Mouse (Mus musculus): Measurements from ENCODE around the gene Olfr127. TPM values are rescaled to one million over a fixed set of nuclear protein-coding genes. Genes with fewer than 3 reads are reported as not detected.
"Not testable (repeated sequence)": the region's sequence is repeated elsewhere in the genome, so short reads cannot be mapped to it uniquely, and the experiment has no call there.

The Olfr127 gene
- not detected in 2 replicates for polyA plus RNA-seq (2015; fragmentation: Nextera tagmentation; extraction: Ambion mirVana)

DNA sequence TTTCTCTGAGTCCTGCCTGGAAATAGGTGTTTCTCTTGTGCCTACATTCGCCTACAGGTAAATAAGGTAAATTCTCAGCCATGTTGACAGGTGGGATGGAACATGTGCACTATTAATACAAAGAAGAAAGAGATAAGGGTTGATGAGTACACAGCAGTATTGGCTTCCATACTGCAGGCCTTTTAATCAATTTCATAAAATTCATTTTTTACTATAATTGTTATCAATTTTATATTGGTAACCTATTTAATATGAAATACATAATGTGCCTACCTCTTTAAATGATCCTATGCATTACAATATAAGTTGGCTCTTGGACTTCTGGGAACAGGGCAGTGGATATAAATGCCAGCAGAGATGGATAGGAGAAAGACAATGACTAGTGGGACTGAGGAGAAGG lies at the start of gene Olfr127:
Olfr127 (plus strand) TSS at position 301 of the 400 bp plus-strand sequence.
- Histone ChIP-seq H3K36me3 (no peaks in the 10 kb centered on the region), H3K27me3 (replicated peaks) (no peaks in the 10 kb centered on the region), H3K4me1 (replicated peaks) (no peaks in the 10 kb centered on the region), H3K27ac (no peak within 1 kb of the TSS), H3K9ac (no peak within 1 kb of the TSS), H3K4me2 (replicated peaks) (no peak within 1 kb of the TSS), H3K4me3 (replicated peaks) (no peak within 1 kb of the TSS), H3K9me3 (no peaks in the 10 kb centered on the region)
- WGBS, result 76% methylated on average over 1 of the region's 1 CpGs
- no peak for ATAC-seq

GRCm38 (mm10) chr17:37863901-37864300 lies 36.3 kb upstream of the Olfr127 start:
- Histone ChIP-seq H3K9ac (no peak overlapping the region), H3K4me1 (replicated peaks) (no peaks in the 10 kb centered on the region), H3K4me3 (replicated peaks) (no peak overlapping the region), H3K27me3 (replicated peaks) (no peaks in the 10 kb centered on the region), H3K27ac (no peak overlapping the region), H3K9me3 (no peaks in the 10 kb centered on the region), H3K36me3 (no peaks in the 10 kb centered on the region), H3K4me2 (replicated peaks) (no peak overlapping the region)
- no peak for ATAC-seq
- WGBS, result 60% methylated on average over 2 of the region's 2 CpGs

DNA sequence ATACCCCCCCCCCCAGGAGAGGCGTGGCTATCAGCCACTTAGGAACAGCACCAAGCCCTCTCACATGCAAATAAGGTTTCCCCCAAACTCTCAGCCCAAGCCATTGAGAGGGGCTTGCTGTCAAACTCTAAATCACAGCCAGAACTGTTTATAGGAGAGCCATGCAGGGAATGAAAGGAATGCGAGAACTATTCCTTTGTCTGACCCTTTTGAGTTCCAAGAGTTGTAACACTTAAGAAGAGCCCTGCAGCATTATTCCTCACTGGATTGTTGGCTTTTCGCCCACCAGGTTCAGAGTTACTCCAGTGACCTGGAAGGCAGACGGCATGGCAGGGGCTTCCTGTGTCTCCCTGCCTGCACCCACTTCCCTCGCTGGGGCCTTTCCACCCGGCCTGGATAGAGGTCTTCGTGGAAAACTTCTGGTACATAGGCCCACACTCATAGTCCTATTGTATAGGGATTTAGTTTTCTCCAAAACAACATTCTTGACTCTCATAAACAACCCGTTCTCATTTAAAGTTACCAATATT lies 30.5 kb upstream of the Olfr127 start:
- H3K4me3 ChIP-seq (replicated peaks), result no peak overlapping the region
- no peaks in the 10 kb centered on the region for H3K9me3 ChIP-seq
- H3K4me2 ChIP-seq (replicated peaks), result no peak overlapping the region
- WGBS, result 23% methylated on average over 8 of the region's 8 CpGs
- H3K27me3 ChIP-seq (replicated peaks), result no peaks in the 10 kb centered on the region
- no peak for ATAC-seq
- no peaks in the 10 kb centered on the region for H3K4me1 ChIP-seq (replicated peaks)
- H3K9ac ChIP-seq, result no peak overlapping the region
- no peak overlapping the region for H3K27ac ChIP-seq
- no peaks in the 10 kb centered on the region for H3K36me3 ChIP-seq

DNA sequence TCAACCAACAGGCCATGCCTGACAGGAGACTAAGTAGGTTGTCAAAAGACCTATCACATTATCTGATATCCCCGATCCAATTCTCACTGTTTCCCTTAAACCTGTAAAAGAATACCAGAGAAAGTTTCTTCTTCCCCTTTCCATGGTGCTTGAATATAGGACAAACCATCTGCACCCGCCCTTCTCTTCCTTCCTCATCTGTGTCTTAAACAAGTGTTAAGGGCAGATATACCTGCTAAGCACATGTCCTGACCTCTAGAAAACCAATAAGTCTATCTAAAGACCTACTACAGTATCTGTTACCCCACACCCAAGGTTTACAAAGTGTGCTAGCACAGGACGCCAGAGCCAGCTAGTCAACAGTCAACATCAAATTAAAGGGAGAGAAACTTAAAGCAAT lies 26.4 kb upstream of the Olfr127 start:
- Histone ChIP-seq H3K36me3 (no peaks in the 10 kb centered on the region), H3K27me3 (replicated peaks) (no peaks in the 10 kb centered on the region), H3K9me3 (no peaks in the 10 kb centered on the region), H3K9ac (no peak overlapping the region), H3K27ac (no peak overlapping the region), H3K4me1 (replicated peaks) (no peaks in the 10 kb centered on the region), H3K4me3 (replicated peaks) (no peak overlapping the region), H3K4me2 (replicated peaks) (no peak overlapping the region)
- no peak for ATAC-seq
- 83% methylated on average over 3 of the region's 3 CpGs for WGBS

- H3K36me3 ChIP-seq; H3K4me2 ChIP-seq (replicated peaks); H3K9me3 ChIP-seq; H3K4me1 ChIP-seq (replicated peaks); H3K4me3 ChIP-seq (replicated peaks); ATAC-seq; H3K9ac ChIP-seq; H3K27me3 ChIP-seq (replicated peaks); H3K27ac ChIP-seq: not testable (repeated sequence)
- 62% methylated on average over 8 of the region's 8 CpGs for WGBS
These were observed 6.6 kb downstream of the Olfr127 start for GRCm38 (mm10) chr17:37906821-37907220.

- Histone ChIP-seq H3K4me3 (replicated peaks) (no peak within 1 kb of the TSS), H3K27ac (no peak within 1 kb of the TSS), H3K27me3 (replicated peaks) (no peaks in the 10 kb centered on the region), H3K4me1 (replicated peaks) (no peaks in the 10 kb centered on the region), H3K9ac (no peak within 1 kb of the TSS), H3K9me3 (no peaks in the 10 kb centered on the region), H3K4me2 (replicated peaks) (no peak within 1 kb of the TSS), H3K36me3 (no peaks in the 10 kb centered on the region)
- no peak for ATAC-seq
These were observed 20.0 kb downstream of the Olfr127 start, which contains the start of gene Olfr128 for GRCm38 (mm10) chr17:37920248-37920647. Gene Olfr128, plus strand, starts transcription at chr17:37920548.

- H3K36me3 ChIP-seq, result no peaks in the 10 kb centered on the region
- H3K4me2 ChIP-seq (replicated peaks), result no peak within 1 kb of the TSS
- no peak for ATAC-seq
- 78% methylated on average over 2 of the region's 2 CpGs for WGBS
- no peaks in the 10 kb centered on the region for H3K27me3 ChIP-seq (replicated peaks)
- H3K9me3 ChIP-seq, result no peaks in the 10 kb centered on the region
- no peaks in the 10 kb centered on the region for H3K4me1 ChIP-seq (replicated peaks)
- H3K9ac ChIP-seq, result no peak within 1 kb of the TSS
- no peak within 1 kb of the TSS for H3K27ac ChIP-seq
- H3K4me3 ChIP-seq (replicated peaks), result no peak within 1 kb of the TSS
These were observed 52.7 kb downstream of the Olfr127 start, which contains the start of gene Olfr761 for GRCm38 (mm10) chr17:37952979-37953378. Gene Olfr761, minus strand, starts transcription at chr17:37953079.

Other genes with a start within 250 kb of the Olfr127 start
- gene Olfr117, start 236.7 kb upstream of the Olfr127 start, polyA plus RNA-seq (2015; fragmentation: Nextera tagmentation; extraction: Ambion mirVana), result not detected in 2 replicates
- not detected in 2 replicates for gene Olfr118, start 233.4 kb upstream of the Olfr127 start, polyA plus RNA-seq (2015; fragmentation: Nextera tagmentation; extraction: Ambion mirVana)
- gene Olfr119, start 203.9 kb upstream of the Olfr127 start, polyA plus RNA-seq (2015; fragmentation: Nextera tagmentation; extraction: Ambion mirVana), result not detected in 2 replicates
- gene Olfr120, start 178.6 kb upstream of the Olfr127 start, polyA plus RNA-seq (2015; fragmentation: Nextera tagmentation; extraction: Ambion mirVana), result not detected in 2 replicates
- gene Olfr121, start 151.6 kb upstream of the Olfr127 start, polyA plus RNA-seq (2015; fragmentation: Nextera tagmentation; extraction: Ambion mirVana), result not detected in 2 replicates
- not detected in 2 replicates for gene Olfr122, start 131.8 kb upstream of the Olfr127 start, polyA plus RNA-seq (2015; fragmentation: Nextera tagmentation; extraction: Ambion mirVana)
- gene Olfr123, start 106.9 kb upstream of the Olfr127 start, polyA plus RNA-seq (2015; fragmentation: Nextera tagmentation; extraction: Ambion mirVana), result not detected in 2 replicates
- gene Olfr124, start 100.5 kb upstream of the Olfr127 start, polyA plus RNA-seq (2015; fragmentation: Nextera tagmentation; extraction: Ambion mirVana), result not detected in 2 replicates
- gene Olfr125, start 67.5 kb upstream of the Olfr127 start, polyA plus RNA-seq (2015; fragmentation: Nextera tagmentation; extraction: Ambion mirVana), result not detected in 2 replicates
- not detected in 2 replicates for gene Olfr126, start 53.0 kb upstream of the Olfr127 start, polyA plus RNA-seq (2015; fragmentation: Nextera tagmentation; extraction: Ambion mirVana)
- not detected in 2 replicates for gene Olfr128, start 20.1 kb downstream of the Olfr127 start, polyA plus RNA-seq (2015; fragmentation: Nextera tagmentation; extraction: Ambion mirVana)
- gene Olfr761, start 52.6 kb downstream of the Olfr127 start, polyA plus RNA-seq (2015; fragmentation: Nextera tagmentation; extraction: Ambion mirVana), result not detected in 2 replicates
- not detected in 2 replicates for gene Olfr129, start 159.6 kb downstream of the Olfr127 start, polyA plus RNA-seq (2015; fragmentation: Nextera tagmentation; extraction: Ambion mirVana)
- not detected in 2 replicates for gene Olfr130, start 163.5 kb downstream of the Olfr127 start, polyA plus RNA-seq (2015; fragmentation: Nextera tagmentation; extraction: Ambion mirVana)
- gene Olfr131, start 188.3 kb downstream of the Olfr127 start, polyA plus RNA-seq (2015; fragmentation: Nextera tagmentation; extraction: Ambion mirVana), result not detected in 2 replicates
- gene Olfr132, start 234.1 kb downstream of the Olfr127 start, polyA plus RNA-seq (2015; fragmentation: Nextera tagmentation; extraction: Ambion mirVana), result not detected in 2 replicates
- gene Olfr133, start 244.8 kb downstream of the Olfr127 start, polyA plus RNA-seq (2015; fragmentation: Nextera tagmentation; extraction: Ambion mirVana), result not detected in 2 replicates